Mouse (Mus musculus): Measurements from ENCODE around the gene Rarres1.
A peak's percentile ranks its signal among the peaks of the same experiment; 100 is the strongest.

The Rarres1 gene

DNA sequence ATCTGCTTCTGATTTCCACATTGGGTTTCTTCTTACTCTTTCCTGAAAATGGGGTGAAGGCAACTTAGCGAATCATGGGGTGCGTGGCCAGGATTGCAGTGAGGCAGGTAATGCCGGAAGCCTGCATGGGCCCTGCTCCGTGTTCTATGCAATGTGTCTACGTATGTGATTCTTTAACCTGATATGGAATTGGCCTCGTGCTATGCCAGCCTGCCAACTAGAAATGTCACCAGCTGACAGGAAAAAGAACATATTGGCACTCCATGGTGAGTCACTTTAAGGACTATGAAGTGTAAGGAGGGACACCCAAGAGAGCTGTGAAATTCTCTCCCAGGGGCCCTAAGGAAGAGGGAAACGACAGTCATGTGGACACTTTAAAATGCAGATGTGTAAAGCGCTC lies 22.2 kb downstream of the Rarres1 start:
- no peak for DNase-seq (ENCODE audit: low read depth, low spot score)

DNA sequence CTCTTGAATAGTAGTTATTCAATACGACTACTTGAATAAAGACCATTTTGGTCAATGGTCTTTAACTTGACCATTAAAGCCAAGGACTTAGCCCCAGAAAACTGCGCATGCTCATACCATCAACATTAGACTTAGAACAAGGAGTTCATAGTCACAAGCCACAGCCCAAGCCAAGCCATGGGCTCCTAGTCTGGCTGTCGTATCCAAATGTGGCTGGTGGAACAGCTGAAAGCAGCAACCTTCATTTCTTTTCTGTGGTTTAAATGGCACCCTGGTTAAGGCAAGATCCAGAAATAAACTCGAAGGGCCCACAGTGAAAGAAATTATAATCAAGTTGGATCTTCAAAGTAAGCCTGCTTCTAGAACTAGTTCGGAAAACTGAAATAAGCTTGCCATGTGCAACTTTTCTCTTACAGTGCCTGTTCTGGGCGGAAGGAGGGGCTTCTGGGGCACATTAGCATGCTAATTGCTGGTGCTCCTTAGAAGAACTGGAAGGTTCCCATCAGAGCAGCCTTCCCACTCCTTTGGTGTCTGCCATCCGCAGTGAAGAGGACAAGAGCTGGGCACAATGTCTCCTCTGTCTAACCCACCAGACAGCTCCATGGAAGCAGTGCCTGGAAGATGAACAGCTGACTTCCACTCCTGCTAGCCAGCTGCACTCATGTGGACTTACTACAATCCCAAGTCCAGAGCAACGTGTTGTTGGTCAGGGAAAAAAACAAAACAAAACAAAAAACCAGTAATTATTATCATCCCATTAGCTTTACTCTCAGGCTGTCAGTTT lies 23.0 kb downstream of the Rarres1 start:
- no peak for DNase-seq (ENCODE audit: low read depth, low spot score)

DNA sequence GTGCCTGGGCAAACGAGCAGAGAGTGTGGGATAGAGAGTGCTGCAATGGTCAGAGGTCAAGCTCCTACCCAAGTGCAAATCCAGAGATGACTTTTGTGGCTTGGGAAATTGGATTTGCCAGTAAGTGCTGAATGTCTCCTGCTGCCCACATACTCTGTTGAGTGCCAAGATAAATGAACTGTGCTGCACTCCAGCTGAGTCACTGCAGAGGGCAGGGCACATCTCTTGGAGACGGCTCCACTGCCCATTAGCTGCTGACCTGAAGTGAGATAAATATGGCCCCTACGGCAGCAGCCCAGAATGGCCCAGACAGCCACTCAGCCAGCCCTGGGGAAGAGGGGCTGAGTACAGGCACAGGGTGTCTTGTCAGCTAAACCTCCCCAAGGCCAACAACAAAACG lies 25.2 kb downstream of the Rarres1 start:
- DNase-seq (ENCODE audit: low read depth, low spot score) = no peak

DNA sequence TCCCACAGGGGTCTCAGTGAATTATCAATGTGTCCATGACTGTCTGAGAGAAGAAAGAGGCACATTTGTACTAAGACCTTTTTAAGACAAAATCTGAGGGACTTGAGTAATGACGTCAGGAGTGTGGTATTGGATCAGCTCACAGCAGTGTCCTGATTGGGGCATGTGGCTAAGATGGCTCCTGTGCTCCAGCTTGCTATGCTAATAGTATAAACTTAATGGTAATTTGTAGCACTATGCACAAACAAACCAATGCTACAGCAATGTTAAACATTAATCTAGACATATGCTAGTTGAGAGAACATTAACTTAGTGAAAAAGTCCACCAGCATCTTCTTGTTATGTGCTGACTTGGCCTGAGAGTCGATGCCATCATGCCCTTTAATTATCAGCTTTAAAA lies 30.1 kb downstream of the Rarres1 start:
- no peak for DNase-seq (ENCODE audit: low read depth, low spot score)

DNA sequence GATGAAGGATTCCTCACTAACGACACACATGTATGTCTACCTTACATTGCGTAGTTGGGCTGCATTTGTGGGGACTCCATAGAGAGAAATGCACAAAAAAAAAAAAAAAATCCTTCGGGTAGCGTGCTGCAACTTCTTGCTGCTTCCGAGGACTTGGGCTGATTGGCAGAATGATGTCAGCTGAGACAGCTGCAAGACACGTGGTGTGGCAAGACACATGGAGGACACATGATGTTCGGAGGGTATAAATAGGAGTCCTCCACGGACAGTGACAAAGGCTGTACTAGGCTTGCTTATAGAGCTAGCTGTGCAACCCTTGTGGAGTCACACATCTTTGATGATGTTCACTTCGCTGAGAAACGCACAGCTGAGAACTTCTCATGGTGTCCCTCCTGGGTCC lies 32.9 kb downstream of the Rarres1 start:
- DNase-seq (ENCODE audit: low read depth, low spot score) = no peak

DNA sequence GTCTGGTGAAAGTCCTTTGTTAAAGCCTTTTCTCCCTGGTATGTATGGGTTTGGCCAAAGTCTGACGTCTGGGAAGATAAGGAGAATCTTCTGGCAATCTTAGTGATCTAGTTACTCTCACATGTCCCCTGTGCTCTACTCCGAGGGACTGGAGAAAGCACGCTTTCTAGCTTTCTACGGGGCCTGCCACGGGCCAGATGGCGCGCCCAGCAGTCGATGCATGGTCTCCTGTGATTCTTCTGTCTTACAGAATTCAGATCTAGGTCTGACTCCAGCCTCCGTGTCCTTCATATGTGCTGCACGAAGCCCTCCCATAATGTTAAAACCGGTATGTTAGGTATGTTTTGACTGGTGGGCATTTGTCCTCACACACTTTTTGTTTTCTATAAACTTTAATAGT lies 35.5 kb downstream of the Rarres1 start:
- DNase-seq (ENCODE audit: low read depth, low spot score) = no peak

DNA sequence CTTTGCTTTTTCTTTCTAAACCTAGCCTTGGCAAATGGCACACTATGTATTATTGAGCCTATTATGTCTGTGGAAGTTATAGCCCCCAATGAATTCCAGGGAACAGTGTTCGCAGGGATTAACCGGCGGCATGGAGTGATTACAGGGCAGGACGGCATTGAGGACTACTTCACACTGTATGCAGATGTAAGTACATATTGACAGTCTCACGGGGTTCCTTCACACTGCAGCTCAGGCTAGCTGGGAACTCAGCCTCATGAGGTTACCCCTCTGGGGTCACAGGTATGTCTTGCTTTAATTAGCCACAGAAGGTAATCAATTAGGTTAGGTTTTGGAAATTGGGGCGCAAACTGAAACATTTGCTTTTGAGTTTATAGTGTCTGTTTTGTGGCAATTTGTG lies 41.9 kb downstream of the Rarres1 start:
- DNase-seq (ENCODE audit: low read depth, low spot score) = no peak

DNA sequence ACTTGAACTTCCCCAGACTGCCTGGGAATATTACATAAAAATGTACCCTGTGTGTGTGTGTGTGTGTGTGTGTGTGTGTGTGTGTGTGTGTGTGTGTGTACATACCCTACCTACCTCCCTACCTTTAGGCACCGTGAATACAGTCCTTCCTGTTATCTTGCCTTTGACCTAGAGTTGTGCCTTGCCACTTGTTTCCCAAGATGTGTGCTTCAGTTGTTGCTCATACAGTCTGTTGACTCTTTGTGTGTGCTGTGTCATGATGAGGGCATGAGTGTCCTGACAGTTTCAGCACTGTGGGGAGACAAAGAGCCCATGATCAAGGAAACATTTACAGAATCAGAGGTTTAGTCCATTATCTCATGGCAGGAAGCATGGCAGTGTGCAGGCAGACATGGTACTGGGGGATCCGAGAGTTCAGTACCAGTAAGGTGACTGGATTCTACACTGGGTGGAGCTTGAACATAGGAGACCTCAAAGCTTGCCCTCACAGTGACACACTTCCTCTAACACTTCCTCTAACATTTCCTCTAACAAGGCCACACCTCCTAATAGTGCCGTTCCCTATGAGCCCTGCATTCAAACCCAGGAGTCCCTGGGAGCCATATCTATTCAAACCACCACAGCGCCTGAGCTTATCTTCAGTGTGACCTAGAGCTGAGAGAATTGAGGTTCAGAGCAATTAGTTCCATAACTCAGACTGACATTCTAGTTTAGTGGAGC lies 43.8 kb downstream of the Rarres1 start:
- DNase-seq (ENCODE audit: low read depth, low spot score) = no peak

DNA sequence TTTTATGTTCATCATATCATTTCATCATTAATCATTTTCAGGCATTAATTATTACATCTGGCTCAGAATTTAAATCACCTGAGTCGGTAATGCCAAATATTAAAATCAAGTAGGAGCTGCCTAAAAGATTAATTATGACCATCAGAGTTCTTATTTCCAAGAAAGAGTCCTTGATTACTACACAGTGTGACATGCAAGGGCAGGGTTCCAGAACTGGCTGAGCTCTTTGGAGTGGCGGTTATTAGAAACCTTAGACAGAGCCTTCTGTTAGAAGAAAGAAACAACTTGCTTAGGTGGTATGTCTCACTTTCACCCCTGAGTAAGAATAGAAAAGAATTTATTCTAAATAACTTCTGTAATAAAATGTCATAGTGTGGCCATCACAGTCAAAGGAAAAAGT lies 48.0 kb downstream of the Rarres1 start:
- no peak for DNase-seq (ENCODE audit: low read depth, low spot score)

DNA sequence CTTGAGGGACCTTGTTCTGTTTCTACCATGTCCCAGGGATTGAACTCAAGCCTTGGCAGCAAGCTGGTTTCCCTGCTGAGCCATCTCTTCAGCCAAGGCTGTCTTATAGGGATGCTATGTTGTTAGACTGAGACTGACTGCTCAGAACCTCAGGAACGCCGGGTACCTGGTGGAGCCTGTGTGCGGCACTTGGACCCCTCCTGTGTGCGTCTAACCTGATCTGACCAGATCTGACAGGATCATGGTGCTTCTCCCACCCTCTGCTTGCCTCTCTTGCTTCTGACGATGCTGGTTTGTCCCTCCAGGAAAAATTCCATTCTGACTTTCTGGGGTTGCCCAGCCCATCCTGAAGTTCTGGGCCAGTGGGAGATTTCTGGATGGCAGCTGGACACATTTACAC lies 48.7 kb downstream of the Rarres1 start:
- DNase-seq (ENCODE audit: low read depth, low spot score) = no peak

DNA sequence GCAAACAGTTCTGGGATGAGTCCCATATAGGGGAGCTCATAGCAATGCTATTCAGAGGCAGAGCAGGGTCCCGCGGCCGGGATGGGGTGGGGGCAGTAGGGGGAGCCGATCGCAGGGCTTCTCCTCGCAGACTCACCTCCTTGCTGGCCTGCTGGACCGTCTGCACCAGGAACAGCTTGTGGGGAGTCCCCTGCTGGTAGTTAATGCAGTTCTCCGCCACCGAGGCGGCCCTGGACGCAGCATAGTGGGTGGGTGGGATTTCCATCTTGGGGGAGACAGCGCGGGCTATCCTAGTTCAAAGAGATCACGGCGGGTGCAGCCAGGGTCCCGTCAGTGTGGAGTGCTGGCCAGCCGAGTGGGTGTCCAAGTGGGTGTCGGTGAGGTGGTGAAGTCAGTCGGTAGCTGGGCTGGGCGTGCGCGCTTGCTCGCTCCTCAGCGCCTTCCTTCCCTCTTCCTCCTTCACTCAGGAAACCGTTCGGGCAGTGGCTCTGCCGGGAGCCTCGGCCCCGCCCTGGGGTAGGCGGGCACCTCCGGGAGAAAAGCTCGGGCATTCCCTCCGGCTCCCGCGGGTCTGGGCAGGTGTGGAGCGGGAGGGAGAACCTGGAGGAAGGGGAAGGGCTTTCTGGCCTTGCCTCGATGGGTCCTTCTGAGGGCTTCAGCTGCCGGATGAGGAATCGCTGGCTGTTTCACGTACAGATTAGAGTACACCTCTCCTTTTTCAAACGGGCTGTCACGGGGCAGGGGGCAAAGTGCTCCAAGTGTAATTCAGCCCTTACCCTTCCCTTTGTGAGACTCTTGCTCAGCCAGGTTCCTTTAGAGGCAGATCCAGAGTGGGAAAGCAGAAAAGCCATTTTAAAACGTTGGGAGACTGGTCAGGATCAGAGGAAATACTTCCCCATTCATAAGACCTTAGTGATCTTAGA lies 51.6 kb downstream of the Rarres1 start, which contains the start of gene Lxn:
Gene Lxn, minus strand, starts transcription at position 477 of the 923 bp plus-strand sequence.
- DNase-seq (ENCODE audit: low read depth, low spot score) = peak; percentile 54

DNA sequence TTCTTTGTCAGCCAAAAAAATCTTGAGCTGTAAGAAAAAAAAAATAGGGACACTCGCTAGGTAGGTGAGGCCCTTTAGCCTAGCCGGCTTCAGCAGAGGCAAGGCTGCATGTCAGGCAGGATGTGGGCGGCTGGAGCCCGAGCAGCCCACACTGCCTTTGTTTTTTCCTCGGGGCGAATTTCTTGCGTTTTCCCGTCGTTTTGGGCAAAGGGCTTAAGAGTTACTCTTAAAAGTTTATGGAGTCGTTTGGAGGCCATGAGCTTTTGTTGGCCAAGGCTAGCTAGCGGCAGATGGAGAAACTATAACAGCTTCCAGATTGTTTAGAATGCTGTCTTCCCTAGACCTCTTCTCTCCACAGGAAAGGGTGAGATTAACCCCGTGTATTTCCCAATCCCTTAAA lies 52.3 kb downstream of the Rarres1 start:
- DNase-seq (ENCODE audit: low read depth, low spot score) = peak; percentile 52

DNA sequence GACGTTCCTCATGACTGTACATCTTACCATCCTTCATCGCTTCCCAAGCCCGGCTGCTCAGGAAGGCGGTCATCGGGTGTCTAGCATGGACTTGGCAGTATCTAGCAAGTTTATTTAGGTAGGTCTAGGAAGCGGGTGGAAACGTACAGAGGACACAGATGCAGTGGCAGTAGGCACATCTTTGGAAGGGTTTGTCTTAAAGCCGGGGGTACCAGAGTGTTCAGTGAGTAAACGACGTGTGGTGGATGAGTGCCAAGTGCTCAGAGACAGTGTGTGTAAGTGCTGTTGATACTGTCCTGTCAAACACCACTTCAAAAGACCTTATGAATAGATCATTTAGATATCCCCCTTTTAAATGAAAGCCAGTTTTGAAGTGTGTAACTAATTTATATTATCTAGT lies 52.7 kb downstream of the Rarres1 start:
- DNase-seq (ENCODE audit: low read depth, low spot score) = peak; percentile 16

DNA sequence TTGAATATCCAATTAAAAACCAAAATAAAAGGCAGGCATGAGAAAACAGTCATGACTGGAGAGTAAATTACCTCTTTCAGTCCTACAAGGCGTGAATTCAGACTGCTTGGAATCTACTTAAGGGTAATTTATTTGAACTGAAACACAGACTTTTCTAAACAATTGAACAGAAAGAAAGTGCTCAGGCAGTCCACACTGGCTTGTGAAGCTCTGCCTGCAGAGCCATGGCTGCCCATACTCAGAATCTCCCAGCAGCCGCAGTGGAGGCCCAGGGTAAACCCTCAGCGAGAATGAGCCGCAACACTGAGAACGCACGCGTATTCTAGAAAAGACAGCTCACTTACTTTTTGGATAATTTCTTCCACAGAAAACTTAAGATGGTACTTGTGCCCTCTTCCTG lies 53.3 kb downstream of the Rarres1 start:
- DNase-seq (ENCODE audit: low read depth, low spot score) = no peak

DNA sequence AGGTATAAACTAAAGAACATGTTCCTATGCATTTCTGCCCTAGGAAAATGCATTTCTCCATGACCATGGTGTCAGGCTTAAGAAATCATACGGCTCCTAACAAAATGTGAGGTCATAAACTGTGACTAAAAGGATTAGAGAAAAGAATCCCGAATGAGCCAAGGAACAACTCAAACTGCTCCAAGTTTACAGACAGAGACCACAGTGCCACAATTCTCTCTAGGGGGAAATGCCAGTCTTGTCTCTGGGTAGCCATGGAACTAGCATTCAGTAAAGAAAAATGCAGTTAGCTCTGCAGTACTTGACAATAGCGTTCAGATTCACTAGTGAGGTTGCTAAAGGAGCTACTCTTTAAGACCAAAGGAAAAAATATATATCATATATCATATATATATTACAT lies 55.4 kb downstream of the Rarres1 start:
- DNase-seq (ENCODE audit: low read depth, low spot score) = no peak

DNA sequence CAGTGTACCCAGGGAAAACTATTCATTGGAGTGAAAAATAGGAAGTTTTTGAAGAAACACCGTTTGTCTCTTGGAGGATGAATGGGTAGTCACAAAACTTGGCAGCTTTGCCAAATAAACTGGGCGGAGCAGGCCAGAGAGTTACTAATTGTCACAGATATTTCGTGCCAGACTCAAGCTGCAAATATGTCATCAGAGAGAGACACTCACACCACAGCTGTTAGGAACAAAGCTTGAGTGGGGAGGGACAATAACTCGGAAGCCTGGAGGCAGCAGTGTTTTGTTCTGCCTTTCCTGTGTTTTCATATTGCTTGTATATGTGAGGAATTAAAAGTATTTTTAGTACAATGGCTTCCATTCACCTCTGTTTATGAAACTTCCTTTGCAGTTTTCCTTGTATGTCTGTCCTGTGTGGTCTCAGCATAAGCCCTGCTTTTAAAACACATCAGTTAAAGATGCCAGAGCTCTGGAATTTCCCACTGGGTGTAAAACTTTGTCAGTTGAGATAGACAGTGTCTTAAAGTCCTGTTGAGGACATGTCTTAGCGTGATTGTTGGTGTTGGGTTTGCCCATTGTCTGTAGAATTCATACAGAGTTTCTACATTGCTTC lies 64.6 kb downstream of the Rarres1 start:
- no peak for DNase-seq (ENCODE audit: low read depth, low spot score)

DNA sequence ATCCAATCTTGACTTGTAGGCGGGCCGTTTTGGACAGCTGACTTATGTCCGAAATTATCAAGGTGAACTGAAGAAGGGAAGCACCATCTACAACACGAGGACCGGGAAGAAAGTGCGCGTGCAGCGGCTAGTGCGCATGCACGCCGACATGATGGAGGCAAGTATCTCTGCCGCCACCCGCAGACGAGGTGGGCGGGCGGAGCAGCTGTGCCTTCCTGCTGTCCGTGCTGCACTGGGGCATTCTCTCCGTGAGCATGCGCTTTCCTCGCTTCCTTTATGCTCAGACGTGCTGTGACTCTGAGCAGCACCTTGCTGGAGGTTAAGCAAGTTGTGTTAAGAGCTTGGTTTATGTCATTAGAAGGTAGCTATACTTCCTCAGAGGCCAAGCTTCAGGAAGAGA lies 65.7 kb downstream of the Rarres1 start:
- DNase-seq (ENCODE audit: low read depth, low spot score) = no peak

DNA sequence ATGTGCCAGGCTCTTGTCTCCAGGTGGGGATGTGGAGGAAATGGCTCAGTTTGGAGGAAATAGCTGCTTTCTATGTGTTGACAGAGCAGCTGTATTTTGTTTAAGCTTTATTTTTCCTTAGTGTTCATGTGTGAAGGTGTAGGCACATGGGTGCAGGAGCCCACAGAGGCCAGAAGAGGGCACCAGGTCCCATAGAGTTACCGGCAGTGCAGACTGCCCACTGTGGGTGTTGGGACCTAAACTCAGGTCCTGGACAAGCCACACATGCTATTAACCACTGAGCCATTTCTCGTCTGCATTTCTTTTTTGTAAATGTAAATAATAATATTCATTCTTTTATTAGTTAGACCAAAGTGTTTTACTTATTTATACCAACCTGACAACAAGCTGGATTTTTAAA lies 68.2 kb downstream of the Rarres1 start:
- no peak for DNase-seq (ENCODE audit: low read depth, low spot score)

DNA sequence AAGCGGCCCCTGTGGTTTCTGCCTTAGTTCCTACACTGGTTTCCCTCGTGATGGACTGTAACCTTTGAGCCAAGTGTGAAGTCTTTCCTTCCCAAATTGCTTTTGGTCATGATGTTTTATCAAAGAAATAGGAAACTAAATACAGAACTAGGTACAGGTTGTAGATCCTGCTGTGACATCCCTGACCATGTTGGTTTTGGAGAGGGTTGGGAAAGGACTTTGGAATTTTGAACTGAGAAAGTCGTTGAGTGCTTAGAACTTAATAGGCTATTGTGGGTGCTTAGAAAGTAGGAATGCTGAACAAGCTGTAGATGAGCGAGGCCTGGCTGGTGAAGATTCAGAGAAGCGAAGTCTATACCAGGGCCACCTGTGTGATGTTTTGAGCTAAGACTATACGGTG lies 81.3 kb downstream of the Rarres1 start:
- no peak for DNase-seq (ENCODE audit: low read depth, low spot score)

DNA sequence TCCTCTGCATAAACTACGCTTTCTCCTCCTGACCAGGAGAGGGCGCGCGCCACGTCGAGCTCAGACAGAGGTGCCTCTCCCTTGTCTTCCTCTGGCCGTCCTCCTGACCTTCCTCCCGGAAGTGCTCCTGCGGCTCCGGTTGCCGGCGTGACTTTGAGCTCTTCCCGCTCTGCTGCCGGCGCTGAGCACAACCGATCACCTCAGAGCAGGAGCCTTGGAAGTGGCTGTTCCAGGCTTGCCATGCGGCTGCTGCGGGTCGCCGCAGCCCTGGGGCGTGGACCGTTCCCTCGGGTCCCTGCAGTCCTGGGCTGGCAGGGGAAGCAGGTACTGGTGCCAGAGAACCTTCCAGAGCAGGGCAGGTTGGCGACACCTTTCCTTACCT lies 85.3 kb downstream of the Rarres1 start, which contains the start of gene Gfm1:
Gene Gfm1, plus strand, starts transcription at position 98 of the 382 bp plus-strand sequence.
- DNase-seq (ENCODE audit: low read depth, low spot score) = peak; percentile 92

DNA sequence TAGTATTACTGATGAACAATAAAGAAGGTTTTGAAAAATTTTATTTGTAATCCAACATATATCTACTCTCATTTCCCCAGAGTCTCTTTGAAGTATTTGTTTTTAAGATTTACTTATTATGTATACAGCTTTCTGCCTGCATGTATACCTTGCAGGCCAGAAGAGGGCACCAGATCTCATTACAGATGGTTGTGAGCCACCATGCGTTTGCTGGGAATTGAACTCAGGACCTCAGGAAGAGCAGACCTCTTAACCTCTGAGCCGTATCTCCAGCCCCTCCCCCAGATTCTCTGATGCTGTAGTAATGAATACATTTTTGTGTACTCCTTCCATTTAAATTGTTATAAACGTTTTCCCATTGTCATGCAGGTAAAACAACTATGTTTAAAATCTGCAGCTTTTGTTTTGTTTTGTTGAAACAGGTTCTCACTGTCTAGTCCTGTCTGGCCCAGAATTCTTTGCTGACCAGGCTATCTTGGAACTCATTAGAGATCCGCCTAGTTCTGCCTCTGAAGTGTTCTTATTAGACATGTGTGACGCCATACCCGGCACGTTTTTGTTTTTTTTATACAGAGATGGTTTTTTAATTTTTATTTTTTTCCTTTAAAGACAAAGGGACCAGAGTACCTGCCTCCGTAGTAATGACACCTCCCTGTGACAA lies 85.9 kb downstream of the Rarres1 start:
- DNase-seq (ENCODE audit: low read depth, low spot score) = peak; percentile 11
